Mouse (Mus musculus): ENCODE measurements around the gene Tmprss7. TPM values are rescaled to one million over a fixed set of nuclear protein-coding genes. Genes with fewer than 3 reads are reported as not detected.

Tmprss7 gene
- polyA plus RNA-seq, 1 experiment from 2014 or later, result 0.09 TPM

DNA sequence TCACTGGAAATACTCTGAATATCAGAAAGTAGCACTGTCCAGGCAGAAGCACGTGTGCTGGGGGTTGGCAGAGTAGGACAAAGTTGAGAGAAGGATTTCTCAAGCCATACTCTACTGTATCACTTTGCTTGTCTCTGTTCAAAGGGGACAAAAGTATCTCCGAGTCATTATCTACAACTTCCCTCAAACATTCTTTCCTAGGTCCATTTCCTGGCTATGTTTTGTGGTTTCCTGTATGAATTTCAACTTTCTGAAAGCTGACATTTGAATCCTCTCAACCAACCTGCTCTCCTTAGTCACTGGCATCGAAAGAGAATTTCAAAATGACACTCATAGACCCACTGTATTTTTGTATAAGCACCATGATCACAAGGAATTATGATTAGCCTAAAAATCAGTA, 25.3 kb downstream of the Tmprss7 start:
- H3K4me1 ChIP-seq (ENCODE audit: control insufficient read depth, insufficient read depth, low read length), result no peaks in the 10 kb centered on the region
- no peaks in the 10 kb centered on the region for H3K9me3 ChIP-seq (replicated peaks; ENCODE audit: control insufficient read depth, low read length)
- H3K27ac ChIP-seq (ENCODE audit: low read depth, low read length), result no peak overlapping the region
- H3K4me3 ChIP-seq (ENCODE audit: low read depth, low read length), result no peak overlapping the region
- H3K36me3 ChIP-seq (ENCODE audit: control insufficient read depth, insufficient read depth, low read length), result no peaks in the 10 kb centered on the region
- no peaks in the 10 kb centered on the region for H3K27me3 ChIP-seq (ENCODE audit: control insufficient read depth, insufficient read depth, low read length)
- no peak overlapping the region for H3K9ac ChIP-seq (ENCODE audit: low read depth, low read length)
- WGBS (ENCODE audit: insufficient replicate concordance), result 53% methylated on average over 3 of the region's 3 CpGs
- ATAC-seq (replicated peaks; ENCODE audit: insufficient number of reproducible peaks, low FRiP score, low TSS enrichment), result no peak
- H3K4me2 ChIP-seq, result no peak overlapping the region

DNA sequence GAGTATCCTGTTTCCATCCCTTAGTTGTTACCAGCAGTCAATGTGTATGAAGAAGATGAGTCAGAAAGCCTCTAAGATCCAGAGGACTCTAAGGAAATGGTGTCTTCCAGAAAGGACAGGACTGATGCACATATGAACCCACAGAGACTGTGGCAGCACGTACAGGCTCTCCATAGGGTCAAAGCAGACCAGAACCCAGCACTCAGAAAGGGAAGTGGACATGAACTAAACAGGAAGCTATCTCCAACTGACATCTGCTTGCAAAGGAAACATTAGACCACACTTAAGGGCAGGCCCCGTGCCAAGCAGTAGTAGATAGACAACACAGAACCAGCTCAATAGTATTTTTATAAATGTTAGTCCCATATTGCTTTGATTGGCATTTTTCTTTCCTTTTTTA, 27.3 kb downstream of the Tmprss7 start:
- no peak overlapping the region for H3K9ac ChIP-seq (ENCODE audit: low read depth, low read length)
- ATAC-seq (replicated peaks; ENCODE audit: insufficient number of reproducible peaks, low FRiP score, low TSS enrichment), result no peak
- no peaks in the 10 kb centered on the region for H3K27me3 ChIP-seq (ENCODE audit: control insufficient read depth, insufficient read depth, low read length)
- no peak overlapping the region for H3K4me2 ChIP-seq
- 50% methylated on average over 2 of the region's 2 CpGs for WGBS (ENCODE audit: insufficient replicate concordance)
- H3K4me1 ChIP-seq (ENCODE audit: control insufficient read depth, insufficient read depth, low read length), result no peaks in the 10 kb centered on the region
- no peaks in the 10 kb centered on the region for H3K36me3 ChIP-seq (ENCODE audit: control insufficient read depth, insufficient read depth, low read length)
- no peak overlapping the region for H3K4me3 ChIP-seq (ENCODE audit: low read depth, low read length)
- no peak overlapping the region for H3K27ac ChIP-seq (ENCODE audit: low read depth, low read length)
- H3K9me3 ChIP-seq (replicated peaks; ENCODE audit: control insufficient read depth, low read length), result no peaks in the 10 kb centered on the region

DNA sequence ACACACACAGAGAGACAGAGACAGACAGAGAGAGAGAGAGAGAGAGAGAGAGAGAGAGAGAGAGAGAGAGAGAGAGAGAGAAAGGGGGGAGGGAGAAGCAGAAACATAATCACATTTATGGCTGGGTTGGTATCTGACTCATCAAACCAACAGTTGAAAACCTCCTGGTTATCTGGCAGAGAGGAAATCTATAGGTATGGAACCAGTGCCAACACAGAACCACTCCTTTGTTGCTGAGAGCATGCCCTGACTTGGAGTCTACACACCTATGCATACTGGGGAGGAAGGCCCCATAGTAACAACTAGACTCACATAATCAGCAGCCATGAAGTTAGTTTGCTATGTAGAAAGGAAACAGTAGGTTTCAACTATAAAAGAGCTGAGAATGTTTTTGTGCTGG, 31.1 kb downstream of the Tmprss7 start:
- H3K27me3 ChIP-seq (ENCODE audit: control insufficient read depth, insufficient read depth, low read length), result no peaks in the 10 kb centered on the region
- no peak overlapping the region for H3K4me3 ChIP-seq (ENCODE audit: low read depth, low read length)
- no peaks in the 10 kb centered on the region for H3K36me3 ChIP-seq (ENCODE audit: control insufficient read depth, insufficient read depth, low read length)
- no peak overlapping the region for H3K4me2 ChIP-seq
- no peak overlapping the region for H3K9ac ChIP-seq (ENCODE audit: low read depth, low read length)
- ATAC-seq (replicated peaks; ENCODE audit: insufficient number of reproducible peaks, low FRiP score, low TSS enrichment), result no peak
- no peaks in the 10 kb centered on the region for H3K4me1 ChIP-seq (ENCODE audit: control insufficient read depth, insufficient read depth, low read length)
- H3K27ac ChIP-seq (ENCODE audit: low read depth, low read length), result no peak overlapping the region
- H3K9me3 ChIP-seq (replicated peaks; ENCODE audit: control insufficient read depth, low read length), result no peaks in the 10 kb centered on the region

- Histone ChIP-seq H3K36me3 (ENCODE audit: control insufficient read depth, insufficient read depth, low read length) (no peaks in the 10 kb centered on the region), H3K4me2 (no peak overlapping the region), H3K4me3 (ENCODE audit: low read depth, low read length) (no peak overlapping the region), H3K27ac (ENCODE audit: low read depth, low read length) (no peak overlapping the region), H3K4me1 (ENCODE audit: control insufficient read depth, insufficient read depth, low read length) (no peaks in the 10 kb centered on the region), H3K27me3 (ENCODE audit: control insufficient read depth, insufficient read depth, low read length) (0 out of 2 replicates have a peak, but pooled peaks cover under 1% of the 10 kb centered on the region), H3K9ac (ENCODE audit: low read depth, low read length) (no peak overlapping the region), H3K9me3 (replicated peaks; ENCODE audit: control insufficient read depth, low read length) (no peaks in the 10 kb centered on the region)
- ATAC-seq (replicated peaks; ENCODE audit: insufficient number of reproducible peaks, low FRiP score, low TSS enrichment), result no peak
- WGBS (ENCODE audit: insufficient replicate concordance), result 78% methylated on average over 4 of the region's 4 CpGs
These were observed 33.9 kb downstream of the Tmprss7 start for GRCm38 (mm10) chr16:45659596-45659995.

DNA sequence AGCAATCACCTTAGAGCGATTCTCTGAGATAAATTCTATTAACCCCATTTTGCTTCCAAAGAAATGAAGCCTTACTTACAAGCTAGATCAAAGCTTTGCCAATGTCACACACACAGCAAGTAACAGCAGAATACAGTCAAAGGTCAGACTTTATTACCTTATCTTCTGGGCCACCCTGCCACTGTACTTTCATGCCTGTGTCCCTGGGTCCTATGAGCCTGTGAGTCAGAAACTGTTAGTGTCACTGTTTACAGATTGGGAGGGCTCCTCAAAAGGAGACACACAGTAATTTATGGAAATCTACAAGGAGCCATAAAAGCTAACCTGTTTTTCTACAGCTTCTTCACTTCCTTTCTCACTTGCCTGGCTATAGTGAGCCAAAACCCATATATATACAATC, 35.2 kb downstream of the Tmprss7 start:
- H3K27ac ChIP-seq (ENCODE audit: low read depth, low read length), result no peak overlapping the region
- no peak overlapping the region for H3K4me2 ChIP-seq
- no peak for ATAC-seq (replicated peaks; ENCODE audit: insufficient number of reproducible peaks, low FRiP score, low TSS enrichment)
- H3K36me3 ChIP-seq (ENCODE audit: control insufficient read depth, insufficient read depth, low read length), result no peaks in the 10 kb centered on the region
- H3K9me3 ChIP-seq (replicated peaks; ENCODE audit: control insufficient read depth, low read length), result no peaks in the 10 kb centered on the region
- H3K9ac ChIP-seq (ENCODE audit: low read depth, low read length), result no peak overlapping the region
- H3K27me3 ChIP-seq (ENCODE audit: control insufficient read depth, insufficient read depth, low read length), result 0 out of 2 replicates have a peak, but pooled peaks cover 6% of the 10 kb centered on the region
- H3K4me3 ChIP-seq (ENCODE audit: low read depth, low read length), result no peak overlapping the region
- WGBS (ENCODE audit: insufficient replicate concordance), result 93% methylated on average over 1 of the region's 1 CpGs
- peaks cover 8% of the 10 kb centered on the region; the same call in 1 of the 2 replicates for H3K4me1 ChIP-seq (ENCODE audit: control insufficient read depth, insufficient read depth, low read length)

- Histone ChIP-seq H3K4me3 (ENCODE audit: low read depth, low read length) (no peak overlapping the region), H3K4me2 (no peak overlapping the region), H3K9ac (ENCODE audit: low read depth, low read length) (no peak overlapping the region), H3K36me3 (ENCODE audit: control insufficient read depth, insufficient read depth, low read length) (no peaks in the 10 kb centered on the region), H3K9me3 (replicated peaks; ENCODE audit: control insufficient read depth, low read length) (no peaks in the 10 kb centered on the region), H3K4me1 (ENCODE audit: control insufficient read depth, insufficient read depth, low read length) (peaks cover 11% of the 10 kb centered on the region; the same call in 1 of the 2 replicates), H3K27ac (ENCODE audit: low read depth, low read length) (no peak overlapping the region), H3K27me3 (ENCODE audit: control insufficient read depth, insufficient read depth, low read length) (0 out of 2 replicates have a peak, but pooled peaks cover 6% of the 10 kb centered on the region)
- WGBS (ENCODE audit: insufficient replicate concordance), result 85% methylated on average over 12 of the region's 12 CpGs
- no peak for ATAC-seq (replicated peaks; ENCODE audit: insufficient number of reproducible peaks, low FRiP score, low TSS enrichment)
These were observed 35.8 kb downstream of the Tmprss7 start for GRCm38 (mm10) chr16:45657574-45658159.

DNA sequence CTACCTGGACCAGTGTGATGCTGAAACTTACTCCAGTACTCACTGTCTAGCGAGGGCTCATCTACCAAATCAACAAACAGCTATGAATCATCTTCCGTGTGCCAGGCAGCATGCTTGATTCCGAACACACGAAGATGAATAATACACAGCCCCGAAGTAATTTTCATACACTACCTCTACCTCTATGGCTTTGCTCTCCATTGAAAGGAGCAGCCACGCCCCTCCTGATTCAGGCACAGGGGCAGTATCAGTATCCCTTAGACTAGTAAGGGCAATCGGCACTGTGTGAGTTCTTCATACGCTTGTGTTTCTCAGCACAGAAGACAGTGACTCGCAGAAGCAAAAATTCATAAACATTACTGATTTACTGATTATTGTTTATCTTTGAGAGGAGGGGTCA, 39.0 kb downstream of the Tmprss7 start:
- Histone ChIP-seq H3K9me3 (replicated peaks; ENCODE audit: control insufficient read depth, low read length) (no peaks in the 10 kb centered on the region), H3K9ac (ENCODE audit: low read depth, low read length) (no peak overlapping the region), H3K36me3 (ENCODE audit: control insufficient read depth, insufficient read depth, low read length) (no peaks in the 10 kb centered on the region), H3K4me2 (peak overlapping the region; percentile 84), H3K27me3 (ENCODE audit: control insufficient read depth, insufficient read depth, low read length) (0 out of 2 replicates have a peak, but pooled peaks cover 6% of the 10 kb centered on the region), H3K4me3 (ENCODE audit: low read depth, low read length) (no peak overlapping the region), H3K27ac (ENCODE audit: low read depth, low read length) (no peak overlapping the region), H3K4me1 (ENCODE audit: control insufficient read depth, insufficient read depth, low read length) (peaks cover 11% of the 10 kb centered on the region; the same call in 1 of the 2 replicates)
- ATAC-seq (replicated peaks; ENCODE audit: insufficient number of reproducible peaks, low FRiP score, low TSS enrichment), result no peak
- 67% methylated on average over 9 of the region's 9 CpGs for WGBS (ENCODE audit: insufficient replicate concordance)

DNA sequence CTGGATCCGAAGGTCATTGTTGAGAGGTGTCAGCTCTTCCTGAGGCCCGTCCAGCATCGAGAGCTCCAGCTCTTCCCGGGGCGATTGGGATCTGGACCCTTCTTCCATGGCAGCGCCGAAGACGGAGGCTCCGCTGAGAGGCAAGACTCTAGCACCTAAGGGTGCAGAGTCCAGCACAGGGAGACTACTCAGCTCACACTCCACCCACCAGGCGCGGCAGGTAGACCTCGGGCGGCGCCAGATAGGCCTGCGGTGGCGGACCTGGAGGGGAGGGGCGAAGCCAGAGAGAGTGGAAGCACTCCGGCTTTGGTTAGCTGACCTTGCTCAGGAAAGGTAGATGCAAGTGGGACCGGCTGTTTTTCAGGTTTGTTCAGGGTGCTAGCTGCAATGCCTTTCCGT, 39.5 kb downstream of the Tmprss7 start, which contains the start of gene BC016579:
BC016579 (minus strand) TSS at position 135 of the 399 bp plus-strand sequence.
- WGBS (ENCODE audit: insufficient replicate concordance), result 4% methylated on average over 20 of the region's 20 CpGs
- Histone ChIP-seq H3K9ac (ENCODE audit: low read depth, low read length) (peak within 1 kb of the TSS; percentile 56), H3K4me2 (peak within 1 kb of the TSS; percentile 84), H3K4me3 (ENCODE audit: low read depth, low read length) (peak within 1 kb of the TSS; percentile 41), H3K4me1 (ENCODE audit: control insufficient read depth, insufficient read depth, low read length) (peaks cover 11% of the 10 kb centered on the region; the same call in 1 of the 2 replicates), H3K27me3 (ENCODE audit: control insufficient read depth, insufficient read depth, low read length) (0 out of 2 replicates have a peak, but pooled peaks cover 6% of the 10 kb centered on the region), H3K9me3 (replicated peaks; ENCODE audit: control insufficient read depth, low read length) (no peaks in the 10 kb centered on the region), H3K27ac (ENCODE audit: low read depth, low read length) (no peak within 1 kb of the TSS), H3K36me3 (ENCODE audit: control insufficient read depth, insufficient read depth, low read length) (no peaks in the 10 kb centered on the region)
- ATAC-seq (replicated peaks; ENCODE audit: insufficient number of reproducible peaks, low FRiP score, low TSS enrichment), result 0 out of 2 replicates have a peak, but pooled peaks have one; percentile 39
